Mouse (Mus musculus) spleen, postnatal 4 days (tissue): ENCODE data around the gene Itpkb.

Experiments used
- DNase-seq, 2 experiments: peaks; one replicate each; pipeline ENCODE4 v3.0.0; 2022; ENCODE audit warnings: low spot score in 2 of 2

Itpkb gene

DNA sequence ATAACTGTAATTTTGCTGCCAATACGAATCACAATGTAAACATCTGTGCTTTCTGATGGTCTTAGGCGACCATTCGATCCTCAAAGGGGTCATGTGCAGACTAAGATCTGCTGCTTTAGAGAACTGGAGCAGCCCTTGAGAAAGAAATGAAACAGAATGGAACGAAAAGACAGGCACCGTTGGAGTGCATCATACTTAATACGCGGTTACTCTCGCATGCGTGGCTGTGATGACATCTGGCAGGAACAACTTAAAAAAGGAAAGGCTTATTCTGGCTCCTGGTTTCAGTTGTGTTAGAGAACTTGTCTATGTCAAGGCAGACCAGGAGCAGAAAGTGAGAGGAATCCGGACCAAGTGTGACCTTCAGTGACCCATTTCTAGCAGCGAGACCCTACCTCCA is 15.6 kb upstream of the Itpkb start:
- no peak for DNase-seq

DNA sequence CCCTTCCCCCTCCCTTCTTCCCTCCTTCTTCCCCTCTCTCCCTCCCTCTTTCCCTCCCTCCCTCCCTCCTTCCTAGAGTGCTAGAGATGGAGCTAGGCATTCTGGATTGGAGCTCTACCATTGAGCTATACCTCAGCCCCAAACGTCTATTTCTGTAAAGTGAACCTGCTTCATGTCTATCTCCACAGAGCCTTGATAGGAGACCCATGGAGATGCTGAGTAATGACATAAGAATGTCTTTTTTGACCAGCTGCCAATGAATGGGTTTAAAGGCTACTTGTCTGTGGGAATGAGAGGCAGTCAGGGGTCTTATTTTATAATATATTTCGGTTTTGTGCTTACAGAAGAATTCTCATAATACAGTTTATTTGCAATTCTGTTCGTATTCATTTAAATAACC is 15.2 kb upstream of the Itpkb start:
- DNase-seq: no peak

DNA sequence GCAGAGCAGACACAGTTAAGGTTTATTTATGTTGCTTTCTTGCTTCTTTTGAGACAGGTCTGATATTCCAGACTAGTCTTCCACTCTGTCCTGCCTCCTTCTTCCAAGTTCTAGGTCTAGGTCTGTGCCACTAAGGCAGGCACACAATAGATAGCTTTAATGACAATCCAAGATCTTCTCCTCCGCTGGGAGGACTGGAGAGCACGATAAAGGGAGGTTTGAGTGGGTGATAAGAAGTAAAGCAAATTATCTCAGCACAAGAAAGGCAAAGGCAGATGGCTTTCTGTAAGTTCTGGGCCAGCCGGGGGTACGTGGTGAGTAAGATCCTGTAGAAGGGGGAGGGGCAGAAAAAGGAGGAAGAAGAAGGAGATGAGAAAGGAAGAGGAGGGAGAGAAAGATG is 12.8 kb upstream of the Itpkb start:
- DNase-seq: no peak

DNA sequence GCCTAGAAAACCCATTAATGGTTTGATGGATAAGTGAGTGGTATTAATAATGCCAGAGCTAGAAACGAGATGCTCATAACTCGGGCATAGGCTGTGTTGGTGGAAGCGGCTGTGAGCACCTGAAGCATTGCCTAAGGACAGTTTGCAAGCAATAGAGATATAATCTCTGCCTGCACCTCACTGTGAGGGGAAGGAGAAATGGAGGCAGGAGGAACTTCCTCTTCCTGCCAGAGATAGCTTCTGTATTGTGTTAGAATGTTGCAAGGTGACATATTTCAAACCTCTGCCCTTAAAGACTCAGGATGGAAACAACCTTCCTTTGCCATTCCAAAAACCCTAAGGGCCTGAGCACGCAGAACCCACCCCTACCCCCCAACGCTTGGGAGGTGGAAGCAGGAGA is 11.9 kb upstream of the Itpkb start:
- DNase-seq: no peak

DNA sequence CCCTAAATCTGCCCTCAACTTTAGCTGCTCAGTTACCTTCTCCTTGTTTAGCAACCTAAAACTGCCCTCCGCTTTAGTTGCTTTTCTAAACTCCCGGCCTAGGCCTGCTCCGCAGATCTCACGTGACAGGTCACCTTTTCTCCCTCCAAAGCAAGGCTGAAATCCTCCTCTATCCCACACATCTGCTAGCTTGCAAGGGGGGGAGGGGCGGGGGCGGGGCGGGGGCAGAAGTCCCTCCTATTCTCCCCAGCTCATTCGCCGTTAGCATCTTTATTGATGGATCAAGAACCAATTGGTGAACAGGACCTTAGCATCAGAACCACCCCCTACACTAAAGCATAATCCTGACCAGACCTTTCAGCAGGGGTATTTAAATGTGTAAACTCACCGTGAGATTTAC is 10.4 kb upstream of the Itpkb start:
- no peak for DNase-seq

DNA sequence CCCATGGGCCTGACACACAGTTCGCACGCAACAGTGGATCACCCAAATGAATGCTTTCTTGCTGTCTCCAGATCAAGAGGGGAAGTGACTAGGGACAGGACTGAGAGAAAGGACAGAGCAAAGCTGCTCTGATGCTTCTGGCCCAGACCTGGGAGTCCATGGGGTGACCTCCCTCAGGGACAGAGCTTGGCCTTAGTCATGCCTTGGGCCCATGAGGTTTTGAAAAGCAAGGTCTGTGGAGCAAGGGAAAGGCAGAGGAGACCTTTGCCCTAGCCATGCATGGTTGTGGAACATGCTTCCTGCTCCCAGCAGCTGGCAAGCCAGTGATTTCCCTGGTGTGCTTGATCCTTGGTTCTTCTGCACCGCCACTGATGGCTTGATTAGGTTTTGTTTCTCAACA is 7.4 kb upstream of the Itpkb start:
- DNase-seq: no peak

DNA sequence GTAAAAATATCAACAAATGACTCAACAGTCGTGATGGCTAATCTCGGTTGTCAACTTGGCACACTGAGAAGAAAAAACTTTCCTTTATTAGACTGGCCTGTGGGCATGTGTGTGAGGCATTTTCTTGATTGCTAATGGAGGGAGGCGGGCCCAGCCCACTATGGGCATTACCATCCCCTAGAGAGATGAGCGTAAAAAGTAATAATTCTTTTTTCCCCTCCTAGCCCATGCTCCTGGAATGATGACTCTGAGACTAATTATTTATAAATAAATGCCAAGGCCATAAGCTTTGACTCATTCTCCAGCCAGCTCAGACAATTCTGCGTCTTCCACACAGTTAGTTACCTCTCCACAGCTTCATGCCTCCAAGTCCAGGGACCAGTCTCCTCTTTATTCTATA is 6.8 kb upstream of the Itpkb start:
- no peak for DNase-seq

DNA sequence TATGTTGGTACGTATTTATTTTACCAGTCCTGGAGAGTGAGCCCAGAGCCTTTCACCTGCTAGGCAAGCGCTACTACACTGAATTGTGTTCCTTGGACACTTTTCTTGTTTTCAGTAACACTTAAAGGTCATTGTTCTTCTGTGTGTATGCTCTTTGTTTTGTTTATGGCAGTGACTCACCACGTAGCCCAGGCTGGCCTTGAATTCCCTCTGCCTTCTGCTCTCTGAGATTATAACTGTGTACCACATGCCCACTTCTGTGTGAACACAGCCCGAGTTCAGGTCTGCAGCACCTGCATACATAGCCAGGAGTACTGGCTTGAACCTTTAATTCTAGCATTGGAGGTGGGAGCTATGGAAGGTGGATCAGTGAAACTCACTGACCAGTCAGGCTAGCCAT is 6.0 kb upstream of the Itpkb start:
- no peak for DNase-seq

DNA sequence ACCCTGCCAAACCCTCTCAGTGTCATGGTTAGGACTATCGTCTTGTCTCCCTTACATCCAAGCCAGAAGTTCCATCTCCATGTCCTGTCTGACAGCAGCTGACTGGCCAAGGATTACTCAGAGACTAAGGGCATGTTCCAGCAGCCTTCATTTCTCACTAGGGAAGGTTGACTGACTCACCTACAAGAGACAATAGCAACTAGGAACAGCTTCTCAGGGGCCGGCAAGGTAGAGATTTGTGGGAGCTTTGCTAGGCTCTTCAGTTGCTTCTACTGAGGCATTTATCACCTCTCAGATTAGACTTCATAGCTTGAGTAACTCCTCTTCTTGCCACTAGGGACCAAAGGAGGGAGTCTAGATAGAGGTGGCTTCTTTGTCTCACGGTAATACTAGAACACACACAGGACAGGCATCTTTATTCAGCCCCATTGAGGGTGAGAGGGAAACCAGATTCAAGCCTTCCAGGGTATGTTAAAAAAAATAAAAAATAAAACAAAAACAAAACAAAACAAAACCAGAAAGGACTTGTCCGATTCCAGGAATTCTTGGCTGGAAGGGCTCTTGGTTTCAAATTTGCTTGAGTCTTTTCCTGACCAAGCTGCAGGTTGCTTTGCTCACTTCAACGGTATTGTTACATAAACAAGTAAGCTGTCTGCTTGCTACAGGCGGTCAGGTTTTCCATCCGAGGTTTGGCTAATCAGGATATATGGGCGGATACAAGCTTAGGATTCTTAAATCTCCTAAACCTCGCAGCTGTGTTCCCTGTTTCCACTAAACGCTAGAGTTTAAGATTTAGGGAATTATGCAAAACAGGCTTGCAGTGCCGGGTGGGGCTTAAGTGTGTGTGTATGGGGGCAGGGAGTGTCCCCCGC is 1.3 kb upstream of the Itpkb start:
- DNase-seq: no peak

DNA sequence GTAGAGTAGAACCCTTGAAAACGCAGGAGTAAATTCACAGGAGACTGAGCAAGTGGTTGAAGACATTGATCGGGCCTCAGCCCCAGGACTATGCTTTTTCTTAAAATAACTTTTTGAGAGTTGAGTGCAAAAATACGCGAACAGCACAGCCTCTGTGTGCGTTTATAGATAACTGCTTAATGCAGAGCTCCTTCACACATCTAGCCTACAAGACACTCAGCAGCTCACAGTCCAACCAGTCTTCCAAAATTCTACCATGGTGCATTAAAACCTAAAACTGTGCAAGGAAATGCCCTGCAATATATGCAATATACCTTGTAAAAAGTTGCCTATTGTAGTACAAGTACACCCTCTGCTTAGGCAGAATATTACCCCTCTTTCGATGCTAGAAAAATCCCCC is 579 bp upstream of the Itpkb start:
- no peak for DNase-seq

DNA sequence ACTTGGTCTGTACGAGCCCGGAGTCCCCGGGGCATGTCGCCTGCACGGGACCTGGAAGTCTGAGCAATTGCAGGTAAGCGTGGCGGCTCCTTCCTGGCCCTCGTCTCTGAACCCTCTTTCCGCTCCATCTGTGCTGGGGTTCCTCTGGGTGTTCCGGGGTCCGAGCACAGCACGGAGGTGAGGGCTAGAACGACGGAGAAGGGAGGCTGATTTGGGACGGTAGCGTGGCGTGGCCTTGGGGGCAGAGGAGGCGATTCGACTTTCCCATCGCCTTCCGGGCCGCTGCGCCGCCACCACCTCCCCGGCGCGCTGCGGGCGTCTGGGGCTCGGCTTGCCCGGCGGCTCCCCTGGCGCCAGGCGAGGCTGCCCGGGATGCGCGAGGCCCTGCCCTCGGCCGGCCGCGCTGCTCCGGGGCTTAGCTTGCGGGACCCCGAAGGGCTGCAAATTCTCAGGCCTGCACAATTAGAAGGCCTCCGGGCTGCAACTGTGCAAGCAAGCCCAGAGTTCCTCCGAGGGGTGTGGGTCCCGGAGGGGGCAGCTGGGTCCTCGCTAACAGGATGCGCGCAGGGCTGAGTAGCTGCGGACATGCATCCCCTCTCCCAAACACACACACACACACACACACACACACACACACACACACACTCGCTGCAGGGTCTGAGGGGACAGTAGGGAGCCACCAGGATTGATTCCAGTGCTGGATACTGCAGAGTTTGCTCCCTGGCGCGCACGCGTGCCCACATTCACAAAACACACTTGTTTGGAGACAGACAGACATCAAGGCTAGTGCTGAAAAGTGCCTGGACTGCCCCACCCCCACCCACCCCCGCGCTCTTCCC is 641 bp downstream of the Itpkb start:
- peak; percentile 25 to 74 for DNase-seq

DNA sequence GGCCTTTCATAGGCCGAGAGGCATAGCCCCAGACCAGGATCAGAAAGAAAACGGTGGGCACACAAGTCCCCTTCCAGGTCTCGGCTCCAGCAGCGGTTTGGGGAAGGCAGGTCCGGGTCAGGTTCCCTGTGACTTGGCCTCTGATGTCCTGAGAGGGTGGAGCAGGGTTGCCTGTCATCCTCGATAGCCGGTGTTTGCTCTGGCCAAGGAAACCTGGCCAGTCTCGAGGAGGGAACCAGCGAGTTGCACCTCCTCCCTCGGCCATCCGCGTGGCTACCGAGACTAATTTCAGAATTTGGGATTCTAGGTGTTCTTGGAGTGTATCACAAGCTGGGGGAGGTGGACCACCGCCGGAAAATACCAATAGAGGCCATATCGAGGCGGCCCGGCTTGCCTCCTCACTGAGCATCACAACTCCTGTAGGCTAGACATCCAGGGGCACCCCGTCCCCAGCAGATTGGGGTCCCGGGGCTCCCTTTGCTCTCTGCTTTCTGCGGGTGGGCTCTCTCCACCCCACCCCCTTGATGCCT is 1.3 kb downstream of the Itpkb start:
- DNase-seq: no peak

DNA sequence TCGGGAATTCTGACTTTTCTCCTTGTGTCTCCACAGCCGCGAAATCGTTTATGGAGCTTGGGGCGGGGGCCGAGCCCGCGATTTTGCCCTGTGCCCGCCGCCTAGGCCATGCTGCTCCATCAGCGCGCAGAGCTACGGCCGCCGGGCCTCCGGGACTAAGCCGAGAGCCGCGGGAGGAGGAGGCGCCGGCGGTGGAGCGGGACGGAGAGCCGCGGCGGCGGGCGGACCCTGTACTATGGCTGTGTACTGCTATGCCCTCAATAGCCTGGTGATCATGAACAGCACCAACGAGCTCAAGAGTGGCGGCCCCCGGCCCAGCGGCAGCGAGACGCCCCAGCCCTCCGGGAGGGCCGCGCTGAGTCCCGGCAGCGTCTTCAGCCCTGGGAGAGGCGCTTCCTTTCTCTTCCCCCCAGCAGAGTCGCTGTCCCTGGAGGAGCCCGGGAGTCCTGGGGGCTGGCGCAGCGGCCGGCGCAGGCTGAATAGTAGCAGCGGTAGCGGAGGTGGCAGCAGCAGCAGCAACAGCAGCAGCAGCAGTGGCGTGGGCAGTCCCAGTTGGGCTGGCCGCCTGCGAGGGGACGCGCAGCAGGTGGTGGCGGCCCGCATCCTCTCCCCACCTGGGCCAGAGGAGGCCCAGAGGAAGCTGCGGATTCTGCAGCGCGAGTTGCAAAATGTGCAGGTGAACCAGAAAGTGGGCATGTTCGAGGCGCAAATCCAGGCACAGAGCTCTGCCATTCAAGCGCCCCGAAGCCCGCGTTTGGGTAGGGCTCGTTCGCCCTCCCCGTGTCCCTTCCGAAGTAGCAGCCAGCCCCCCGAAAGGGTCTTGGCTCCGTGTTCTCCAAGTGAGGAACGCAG is 2.0 kb downstream of the Itpkb start:
- DNase-seq: peak; percentile 37 to 74

DNA sequence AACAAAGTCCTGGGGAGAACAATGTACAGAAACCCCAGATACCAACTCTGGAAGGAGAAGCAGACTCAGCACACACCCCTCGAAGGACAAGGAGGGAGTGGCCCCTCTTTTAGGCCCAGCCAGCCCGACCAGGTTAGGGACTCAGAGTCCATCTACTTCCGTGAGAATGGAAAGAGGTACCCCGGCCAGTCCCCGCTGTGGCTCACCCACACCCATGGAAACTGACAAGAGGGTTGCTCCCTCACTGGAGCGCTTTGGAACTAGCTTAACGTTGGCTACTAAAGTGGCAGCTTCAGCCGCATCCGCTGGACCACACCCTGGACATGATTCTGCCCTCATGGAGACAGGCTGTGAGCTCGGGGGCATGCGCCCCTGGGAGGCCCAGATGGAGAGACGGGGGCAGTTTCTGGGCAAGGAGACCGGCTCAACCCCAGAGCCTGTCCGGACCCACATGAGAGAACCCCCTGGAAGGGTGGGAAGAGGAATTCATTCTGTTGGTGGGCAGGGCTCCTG is 2.7 kb downstream of the Itpkb start:
- DNase-seq: peak in 1 of 2 experiments; percentile 60

DNA sequence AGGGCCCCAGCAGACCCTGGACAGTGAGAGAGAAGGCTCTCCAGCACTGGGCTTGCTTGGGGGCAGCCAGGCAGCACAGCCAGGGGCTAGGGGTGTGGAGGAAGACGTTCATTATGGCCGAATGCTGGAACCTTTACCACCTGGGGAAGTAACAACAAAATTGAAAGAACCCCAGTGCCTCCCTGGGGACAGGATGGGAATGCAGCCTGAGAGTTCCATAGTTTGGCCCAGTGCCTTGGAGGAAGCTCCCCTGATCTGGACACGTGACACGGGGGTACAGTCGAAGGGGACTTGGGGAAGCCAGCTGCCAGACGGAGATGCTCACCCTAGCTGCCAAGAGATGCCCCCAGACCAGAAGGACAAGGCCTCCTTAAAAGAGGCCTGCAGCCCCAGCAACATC is 3.3 kb downstream of the Itpkb start:
- DNase-seq: no peak

DNA sequence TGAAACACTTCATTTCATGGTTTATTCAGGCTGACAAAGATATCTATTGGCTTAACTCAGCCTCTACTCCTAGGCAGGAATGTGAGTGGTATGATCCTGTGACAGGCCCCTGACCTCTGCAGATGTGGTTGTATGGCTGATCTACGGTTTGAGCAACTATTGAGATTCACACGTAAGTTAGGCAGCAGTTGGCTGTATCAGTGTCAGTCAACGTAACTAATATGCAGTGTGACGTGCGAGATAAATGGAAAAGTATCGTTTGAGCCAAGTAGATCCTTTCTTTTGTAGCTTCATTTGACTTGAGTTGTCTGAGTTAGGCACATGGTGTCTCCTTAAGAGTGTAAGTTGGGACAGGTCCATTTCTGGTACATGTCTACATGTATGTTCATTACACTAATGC is 4.3 kb downstream of the Itpkb start:
- no peak for DNase-seq

DNA sequence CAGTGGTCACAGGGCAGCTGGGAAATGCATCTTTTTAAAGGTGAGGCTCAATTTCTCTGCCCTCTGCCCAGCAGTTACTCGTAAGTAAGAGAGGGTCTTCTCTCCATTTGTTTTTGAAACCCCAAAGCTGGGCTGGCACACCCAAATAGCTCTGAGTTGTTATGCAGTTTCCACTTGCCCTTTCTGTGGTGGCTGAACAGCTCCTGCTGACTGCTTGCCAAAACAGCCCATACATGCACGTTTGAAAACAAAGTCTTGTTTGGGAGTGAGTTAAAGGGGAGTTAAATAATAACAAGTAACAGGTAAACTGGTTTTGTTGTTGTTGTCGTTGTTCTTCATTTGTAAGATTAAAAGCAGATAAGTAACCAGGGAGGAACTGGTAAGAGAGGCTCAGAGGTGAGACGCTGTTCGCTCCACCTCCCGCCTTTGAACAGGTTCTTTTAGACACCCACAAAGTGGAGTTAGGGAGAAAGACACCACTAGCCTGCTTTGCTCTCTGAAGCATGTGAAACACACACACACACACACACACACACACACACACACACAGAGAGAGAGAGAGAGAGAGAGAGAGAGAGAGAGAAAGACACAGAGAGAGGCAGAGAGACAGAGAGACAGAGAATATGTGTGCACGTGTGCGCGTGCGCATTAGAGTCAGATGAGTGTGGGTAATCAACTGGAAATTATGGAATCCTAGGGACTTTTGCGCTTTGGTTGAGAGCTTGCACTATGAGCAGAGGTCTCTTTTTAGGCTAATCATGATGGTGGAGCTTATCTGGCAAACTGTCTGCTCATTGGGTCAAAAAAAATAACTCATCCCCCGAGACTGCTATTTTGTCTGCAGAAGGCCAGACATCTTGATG is 5.5 kb downstream of the Itpkb start:
- DNase-seq: no peak

DNA sequence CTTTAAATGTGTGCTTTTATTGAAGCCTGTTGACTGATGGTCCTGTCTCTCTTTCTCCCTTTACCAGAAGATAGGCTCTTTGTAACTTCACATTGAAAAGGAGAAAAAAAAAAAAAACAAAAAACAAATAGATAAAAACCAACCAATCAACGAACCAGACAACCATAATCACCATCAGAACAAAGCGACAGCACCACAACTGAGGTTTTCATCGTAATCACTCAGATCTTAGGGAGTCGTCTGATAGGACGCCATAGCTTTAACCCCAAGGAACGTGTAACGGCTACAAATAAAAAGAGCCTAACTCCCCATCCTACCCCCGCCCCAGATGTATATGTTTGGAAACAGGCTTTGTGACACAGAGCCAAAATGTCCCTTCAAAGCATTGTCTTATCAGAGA is 8.1 kb downstream of the Itpkb start:
- DNase-seq: no peak

DNA sequence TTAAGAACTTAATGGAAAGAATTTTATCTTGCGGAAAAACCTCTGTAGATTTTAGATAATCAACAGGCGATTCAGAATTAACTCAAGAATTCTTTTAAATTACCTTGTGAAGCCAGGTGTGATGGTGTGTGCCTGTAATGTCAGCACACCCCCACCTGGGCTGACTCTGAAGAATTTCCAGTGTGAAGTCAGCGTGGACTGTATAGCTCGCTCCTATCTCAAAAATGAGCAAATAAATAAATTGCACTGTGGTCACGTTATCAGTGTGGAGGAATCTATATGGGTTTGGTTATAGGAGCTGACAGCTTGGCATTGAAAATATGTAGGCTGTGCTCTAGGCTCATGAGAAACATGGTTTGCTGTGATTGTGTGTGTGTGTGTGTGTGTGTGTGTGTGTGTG is 8.9 kb downstream of the Itpkb start:
- no peak for DNase-seq

DNA sequence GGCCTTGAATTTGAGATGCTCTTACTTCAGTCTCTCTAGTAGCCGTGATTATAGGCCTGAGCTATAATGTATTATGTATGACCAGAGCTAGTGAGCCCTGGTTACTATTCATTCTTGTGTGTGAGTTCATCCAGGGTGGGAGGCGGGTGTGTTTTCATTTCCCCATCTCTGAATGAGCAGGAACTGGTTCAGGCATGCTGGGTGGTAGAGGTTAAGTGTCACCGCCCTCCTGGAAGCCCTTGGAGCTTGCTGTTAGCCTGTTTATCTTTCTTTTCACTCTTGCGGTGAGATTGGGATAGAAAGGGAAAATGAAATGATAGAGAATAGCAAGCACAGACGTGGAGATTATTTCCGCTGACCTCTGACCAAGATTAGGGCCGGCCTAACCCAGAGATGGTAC is 12.7 kb downstream of the Itpkb start:
- no peak for DNase-seq
